Mouse (Mus musculus) cortical plate, adult 2 months (tissue): ENCODE data around the gene Fcrl1.

ENCODE experiments used
- CTCF ChIP-seq: fragments of 200-500 bp; IDR thresholded peaks from 2 replicates; pipeline ENCODE4 v1.5.1; 2011; ENCODE audit warnings: mild to moderate bottlenecking, control low read depth, low read length; ENCODE audit not compliant: insufficient read depth; ENCODE audit errors: extremely low read depth
- POLR2A ChIP-seq: fragments of 200-500 bp; IDR thresholded peaks from 2 replicates; pipeline ENCODE4 v1.6.1; 2011; ENCODE audit warnings: mild to moderate bottlenecking, low read length, control low read depth; ENCODE audit not compliant: insufficient read depth; ENCODE audit errors: extremely low read depth

DNA sequence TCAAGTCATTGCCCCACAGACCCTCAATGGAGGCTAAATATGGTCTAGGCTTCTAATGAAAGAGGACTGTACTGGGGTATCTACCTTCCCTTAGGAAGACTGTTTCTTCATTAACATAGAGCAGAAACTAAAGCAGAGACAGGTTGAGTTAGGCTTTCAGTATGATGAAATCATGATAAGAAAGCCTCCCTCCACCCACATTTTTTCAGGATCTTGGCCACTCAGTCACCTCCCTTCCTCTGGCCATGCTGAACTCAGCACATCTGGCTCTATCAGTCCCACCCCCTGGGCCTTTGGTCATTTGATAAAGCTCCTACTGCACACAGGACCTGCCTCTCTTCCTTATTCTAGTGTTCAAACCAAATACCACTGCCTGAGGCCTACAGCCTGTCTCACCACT lies 18.6 kb upstream of the Fcrl1 start, which contains the start of gene Cd5l:
- TF ChIP-seq CTCF: no peak
- TF ChIP-seq POLR2A: no peak
